Comparison of ENCODE assay signal across 9 mouse cellular contexts in the genomic region with DNA sequence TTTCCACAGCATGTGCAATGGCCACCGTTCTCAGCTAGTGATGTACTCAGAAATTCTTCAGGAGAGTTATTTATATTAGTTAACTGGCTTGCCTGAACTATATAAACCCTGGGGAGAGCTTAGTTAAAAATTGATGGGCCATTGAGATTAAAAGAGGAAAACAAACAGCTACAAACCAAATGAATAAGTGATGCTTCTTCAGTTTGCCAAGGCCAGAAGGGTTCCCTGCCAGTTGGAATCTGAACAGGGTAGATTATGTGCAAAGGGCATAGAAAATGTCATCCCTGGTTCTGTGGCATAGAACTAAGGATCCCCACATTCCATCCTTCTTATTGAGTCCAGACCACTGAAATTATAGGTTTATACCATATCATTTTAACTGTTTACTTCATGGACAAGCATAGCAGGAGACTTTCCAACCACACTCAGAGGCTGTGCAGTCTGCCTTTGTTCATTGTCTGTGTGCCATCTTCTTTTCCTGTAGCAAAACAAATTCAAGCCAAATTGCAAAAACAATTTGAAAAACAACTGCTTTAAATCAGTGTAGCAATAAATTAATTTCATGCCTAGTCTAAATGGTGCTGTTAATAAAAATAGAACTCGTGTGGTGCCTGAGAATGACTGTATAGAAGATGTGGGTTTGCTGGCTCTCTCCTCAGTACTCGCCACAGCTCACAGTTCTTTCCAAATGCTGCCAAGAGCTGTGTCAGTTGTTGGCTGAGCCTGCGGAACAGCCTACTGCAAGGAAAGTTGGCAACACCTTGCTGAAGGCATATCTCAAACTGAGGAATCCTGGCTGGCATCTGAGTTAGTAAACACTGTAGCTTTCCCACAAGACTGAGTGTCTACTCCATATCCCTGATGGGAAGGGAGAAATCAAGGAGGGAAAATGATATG.
DNase-seq lines count a peak whose midpoint lies in the region; ATAC-seq lines count a peak whose summit lies in the region.
"Had no signal": no experiment of that assay in that cellular context is flagged by ENCODE, and none has a peak within 500 bp of the region (broad histone marks: within the 10 kb centered on the region; RNA-seq: fewer than 3 reads in every experiment).

No protein-coding gene starts in this region.

- no peak overlapping the region for H3K4me2 ChIP-seq in kidney, embryonic 15.5 days
- H3K4me2 ChIP-seq: midbrain, embryonic 12.5 days had no signal

- WGBS in kidney, embryonic 15.5 days: 63% methylated on average over 4 of the region's 4 CpGs

- no peak overlapping the region for H3K27ac ChIP-seq in kidney, embryonic 15.5 days
- H3K27ac ChIP-seq: midbrain, embryonic 12.5 days had no signal

- peak; percentile 9 for DNase-seq in kidney, adult 18-20 months
- peak; percentile 80 for DNase-seq in cerebellum, adult 9-10 months
- peak; percentile 17 to 25 for DNase-seq in frontal cortex, postnatal 25 days (ENCODE audit: low spot score in 2 of 2)
- DNase-seq in right cerebral cortex, adult 2 months (ENCODE audit: low spot score in 2 of 2): peak; percentile 51 to 70
- no peak for DNase-seq in thymus, postnatal 14 days
- DNase-seq in spleen, adult 12 weeks (ENCODE audit: low spot score): no peak

- H3K4me3 ChIP-seq in kidney, embryonic 15.5 days (replicated peaks): no peak overlapping the region
- H3K4me3 ChIP-seq: midbrain, embryonic 12.5 days had no signal

- H3K36me3 ChIP-seq in kidney, embryonic 15.5 days: no peaks in the 10 kb centered on the region
- H3K36me3 ChIP-seq: midbrain, embryonic 12.5 days had no signal

- no peaks in the 10 kb centered on the region for H3K9me3 ChIP-seq in kidney, embryonic 15.5 days (replicated peaks)
- H3K9me3 ChIP-seq: midbrain, embryonic 12.5 days had no signal

- ATAC-seq in kidney, embryonic 15.5 days (replicated peaks; ENCODE audit: low FRiP score): no peak
- ATAC-seq: intestine, embryonic 16.5 days had no signal

- no peak overlapping the region for H3K9ac ChIP-seq in kidney, embryonic 15.5 days
- H3K9ac ChIP-seq: midbrain, embryonic 12.5 days had no signal

- H3K4me1 ChIP-seq in kidney, embryonic 15.5 days: no peaks in the 10 kb centered on the region
- H3K4me1 ChIP-seq: midbrain, embryonic 12.5 days had no signal

- no peaks in the 10 kb centered on the region for H3K27me3 ChIP-seq in kidney, embryonic 15.5 days
- H3K27me3 ChIP-seq: midbrain, embryonic 12.5 days had no signal

Comparison
In these comparisons a context has a peak if more than half of its experiments do, and no peak if none do; other contexts are left out.
1. DNase-seq: peak in kidney, adult 18-20 months (single experiment), cerebellum, adult 9-10 months (single experiment), frontal cortex, postnatal 25 days (2 of 2) and right cerebral cortex, adult 2 months (2 of 2); none in thymus, postnatal 14 days (single experiment) and spleen, adult 12 weeks (single experiment).